Mouse (Mus musculus): ENCODE measurements at regions not wholly inside any gene's neighbourhood (a gene's known extent, or its start where the extent isn't known, plus 50 kb on each side); places are given as distances from the start of the nearest gene placed in this dataset.

GRCm38 (mm10) chr14:25304391-25304851 is 154.6 kb upstream of the Zmiz1 start (continued):
- TF ChIP-seq UBTF (IDR thresholded peaks at IDR 0.05; ENCODE audit: borderline replicate concordance, insufficient read depth, low read depth, low read length) = no peak
- TF ChIP-seq MAFK (IDR thresholded peaks at IDR 0.05; ENCODE audit: borderline replicate concordance, low read depth, low read length) = no peak
- no peak for TF ChIP-seq MAX (IDR thresholded peaks at IDR 0.05; ENCODE audit: low read length)

- Histone ChIP-seq H3K4me3 (ENCODE audit: control insufficient read depth in 1 of 2, insufficient read depth in 1 of 2, low read depth in 2 of 2, low read length in 2 of 2) (no peak overlapping the region), H3K27ac (ENCODE audit: control insufficient read depth, low read depth, low read length) (no peak overlapping the region), H3K4me1 (ENCODE audit: control insufficient read depth in 1 of 2, insufficient read depth in 2 of 2, low read length in 2 of 2) (peaks cover 3 to 7% of the 10 kb centered on the region in 2 experiments; a peak in 2 of 4 replicates), H3K9ac (ENCODE audit: control insufficient read depth, low read depth, low read length, poor library complexity, severe bottlenecking) (no peak overlapping the region), H3K27me3 (ENCODE audit: control insufficient read depth in 1 of 2, insufficient read depth in 2 of 2, low read length in 2 of 2) (no peaks in the 10 kb centered on the region), H3K9me3 (replicated peaks; ENCODE audit: insufficient read depth, low read length) (no peaks in the 10 kb centered on the region), H3K36me3 (ENCODE audit: control insufficient read depth in 1 of 2, insufficient read depth in 2 of 2, low read length in 2 of 2) (peaks cover 0 to 5% of the 10 kb centered on the region in 2 experiments; a peak in 2 of 4 replicates), H3K79me2 (ENCODE audit: control insufficient read depth, insufficient read depth, low read length, poor library complexity) (no peaks in the 10 kb centered on the region)
- DNase-seq (ENCODE audit: low read depth, low spot score) = no peak
- TF ChIP-seq ETS1 (IDR thresholded peaks at IDR 0.05; ENCODE audit: low read depth, low read length) (no peak), NELFE (IDR thresholded peaks at IDR 0.05; ENCODE audit: low read depth, low read length) (no peak), USF1 (IDR thresholded peaks at IDR 0.05; ENCODE audit: low read depth, low read length) (no peak), KAT2A (conservative IDR thresholded peaks at IDR 0.05; ENCODE audit: low read depth, low read length) (no peak), CHD1 (IDR thresholded peaks at IDR 0.05; ENCODE audit: low read depth, low read length) (no peak), GABPA (IDR thresholded peaks at IDR 0.05; ENCODE audit: low read depth, low read length) (no peak), ZKSCAN1 (IDR thresholded peaks at IDR 0.05; ENCODE audit: low read depth, low read length) (no peak), E2F4 (IDR thresholded peaks at IDR 0.05; ENCODE audit: borderline replicate concordance, low read depth, low read length) (no peak), RAD21 (IDR thresholded peaks at IDR 0.05; ENCODE audit: low read depth, low read length) (no peak), MAZ (IDR thresholded peaks at IDR 0.05; ENCODE audit: low read depth, low read length) (no peak), ZNF384 (IDR thresholded peaks at IDR 0.05; ENCODE audit: low read depth, low read length) (no peak), MAFK (IDR thresholded peaks at IDR 0.05; ENCODE audit: borderline replicate concordance, low read depth, low read length) (no peak)
Observed at GRCm38 (mm10) chr14:25306166-25306565, 152.8 kb upstream of the Zmiz1 start.

- no peaks in the 10 kb centered on the region for H3K36me3 ChIP-seq (ENCODE audit: control insufficient read depth in 1 of 2, insufficient read depth in 2 of 2, low read length in 2 of 2)
- no peaks in the 10 kb centered on the region for H3K79me2 ChIP-seq (ENCODE audit: control insufficient read depth, insufficient read depth, low read length, poor library complexity)
- no peaks in the 10 kb centered on the region for H3K27me3 ChIP-seq (ENCODE audit: control insufficient read depth in 1 of 2, insufficient read depth in 2 of 2, low read length in 2 of 2)
- H3K4me1 ChIP-seq (ENCODE audit: control insufficient read depth in 1 of 2, insufficient read depth in 2 of 2, low read length in 2 of 2) = no peaks in the 10 kb centered on the region
- no peak for DNase-seq (ENCODE audit: low read depth, low spot score)
- no peak for TF ChIP-seq RAD21 (IDR thresholded peaks at IDR 0.05; ENCODE audit: low read depth, low read length)
- no peak for TF ChIP-seq MEF2A (IDR thresholded peaks at IDR 0.05; ENCODE audit: extremely low read depth, insufficient replicate concordance, low read depth, low read length, poor library complexity, severe bottlenecking)
- no peak for TF ChIP-seq EP300 (IDR thresholded peaks at IDR 0.05; ENCODE audit: low read depth in 1 of 2, low read length in 2 of 2)
- no peak for TF ChIP-seq USF2 (IDR thresholded peaks at IDR 0.05; ENCODE audit: borderline replicate concordance in 1 of 2, insufficient read depth in 1 of 2, low read depth in 1 of 2, low read length in 2 of 2)
- TF ChIP-seq SIN3A (IDR thresholded peaks at IDR 0.05; ENCODE audit: low read length) = no peak
- no peak for TF ChIP-seq TBP (IDR thresholded peaks at IDR 0.05; ENCODE audit: low read depth, low read length)
- TF ChIP-seq ZKSCAN1 (IDR thresholded peaks at IDR 0.05; ENCODE audit: low read depth, low read length) = no peak
- H3K4me3 ChIP-seq (ENCODE audit: control insufficient read depth in 1 of 2, insufficient read depth in 1 of 2, low read depth in 2 of 2, low read length in 2 of 2) = no peak overlapping the region
- no peaks in the 10 kb centered on the region for H3K9me3 ChIP-seq (replicated peaks; ENCODE audit: insufficient read depth, low read length)
- no peak overlapping the region for H3K9ac ChIP-seq (ENCODE audit: control insufficient read depth, low read depth, low read length, poor library complexity, severe bottlenecking)
- H3K27ac ChIP-seq (ENCODE audit: control insufficient read depth, low read depth, low read length) = no peak overlapping the region
Observed at GRCm38 (mm10) chr14:25306961-25307654, 151.9 kb upstream of the Zmiz1 start.
